Mouse (Mus musculus): ENCODE results near the gene Zfp462. TPM values are rescaled to one million over a fixed set of nuclear protein-coding genes. Genes with fewer than 3 reads are reported as not detected.

Gene Zfp462
- polyA plus RNA-seq, 1 experiment from 2014 or later, result 17.0 TPM

GRCm38 (mm10) chr4:55077902-55078716 is 133.3 kb downstream of the Zfp462 start:
- DNase-seq (ENCODE audit: low spot score) (no peak), ATAC-seq (replicated peaks; ENCODE audit: low FRiP score) (peak; percentile 67)
- WGBS, result 74% methylated on average over 16 of the region's 16 CpGs
- H3K36me3 ChIP-seq (ENCODE audit: control insufficient read depth, insufficient read depth, low read length), result peaks cover 13% of the 10 kb centered on the region
- H3K9ac ChIP-seq (ENCODE audit: low read length), result no peak overlapping the region
- peaks cover 2% of the 10 kb centered on the region; the same call in 1 of the 2 replicates for H3K4me1 ChIP-seq (replicated peaks; ENCODE audit: control insufficient read depth, insufficient read depth, low read length)
- no peaks in the 10 kb centered on the region for H3K27me3 ChIP-seq (ENCODE audit: control insufficient read depth, insufficient read depth, low read length)
- H3K4me2 ChIP-seq (ENCODE audit: low read depth, low read length, severe bottlenecking), result no peak overlapping the region
- no peaks in the 10 kb centered on the region for H3K9me3 ChIP-seq (ENCODE audit: control insufficient read depth, low read length)
- no peak overlapping the region for H3K4me3 ChIP-seq (ENCODE audit: low read depth, low read length)
- peak overlapping the region; percentile 37; the same call in 1 of the 2 replicates for H3K27ac ChIP-seq (ENCODE audit: low read depth, low read length)

- H3K9me3 ChIP-seq (ENCODE audit: control insufficient read depth, low read length), result no peaks in the 10 kb centered on the region
- H3K4me1 ChIP-seq (replicated peaks; ENCODE audit: control insufficient read depth, insufficient read depth, low read length), result peaks cover 2% of the 10 kb centered on the region; the same call in 1 of the 2 replicates
- H3K27me3 ChIP-seq (ENCODE audit: control insufficient read depth, insufficient read depth, low read length), result no peaks in the 10 kb centered on the region
- no peak for ATAC-seq (replicated peaks; ENCODE audit: low FRiP score)
- WGBS, result 90% methylated on average over 9 of the region's 9 CpGs
- no peak overlapping the region for H3K9ac ChIP-seq (ENCODE audit: low read length)
- peaks cover 9% of the 10 kb centered on the region; the same call in 1 of the 2 replicates for H3K36me3 ChIP-seq (ENCODE audit: control insufficient read depth, insufficient read depth, low read length)
- no peak overlapping the region for H3K27ac ChIP-seq (ENCODE audit: low read depth, low read length)
- H3K4me3 ChIP-seq (ENCODE audit: low read depth, low read length), result no peak overlapping the region
- no peak overlapping the region for H3K4me2 ChIP-seq (ENCODE audit: low read depth, low read length, severe bottlenecking)
- no peak for DNase-seq (ENCODE audit: low spot score)
Measured at GRCm38 (mm10) chr4:55079056-55079455, 134.2 kb downstream of the Zfp462 start.

- Histone ChIP-seq H3K9ac (ENCODE audit: low read length) (no peak overlapping the region), H3K4me1 (replicated peaks; ENCODE audit: control insufficient read depth, insufficient read depth, low read length) (0 out of 2 replicates have a peak, but pooled peaks cover 3% of the 10 kb centered on the region), H3K4me2 (ENCODE audit: low read depth, low read length, severe bottlenecking) (no peak overlapping the region), H3K36me3 (ENCODE audit: control insufficient read depth, insufficient read depth, low read length) (peaks cover 9% of the 10 kb centered on the region; the same call in 1 of the 2 replicates), H3K27ac (ENCODE audit: low read depth, low read length) (no peak overlapping the region), H3K4me3 (ENCODE audit: low read depth, low read length) (no peak overlapping the region), H3K9me3 (ENCODE audit: control insufficient read depth, low read length) (no peaks in the 10 kb centered on the region), H3K27me3 (ENCODE audit: control insufficient read depth, insufficient read depth, low read length) (no peaks in the 10 kb centered on the region)
- ATAC-seq (replicated peaks; ENCODE audit: low FRiP score) (no peak), DNase-seq (ENCODE audit: low spot score) (no peak)
- WGBS, result 93% methylated on average over 6 of the region's 6 CpGs
Measured at GRCm38 (mm10) chr4:55084080-55084688, 139.3 kb downstream of the Zfp462 start.

- Histone ChIP-seq H3K9me3 (ENCODE audit: control insufficient read depth, low read length) (no peaks in the 10 kb centered on the region), H3K36me3 (ENCODE audit: control insufficient read depth, insufficient read depth, low read length) (peaks cover 2% of the 10 kb centered on the region; the same call in 1 of the 2 replicates), H3K27me3 (ENCODE audit: control insufficient read depth, insufficient read depth, low read length) (no peaks in the 10 kb centered on the region), H3K4me3 (ENCODE audit: low read depth, low read length) (no peak overlapping the region), H3K9ac (ENCODE audit: low read length) (no peak overlapping the region), H3K4me2 (ENCODE audit: low read depth, low read length, severe bottlenecking) (no peak overlapping the region), H3K27ac (ENCODE audit: low read depth, low read length) (no peak overlapping the region), H3K4me1 (replicated peaks; ENCODE audit: control insufficient read depth, insufficient read depth, low read length) (0 out of 2 replicates have a peak, but pooled peaks cover 3% of the 10 kb centered on the region)
- DNase-seq (ENCODE audit: low spot score), result no peak
- ATAC-seq (replicated peaks; ENCODE audit: low FRiP score), result no peak
- WGBS, result 94% methylated on average over 3 of the region's 3 CpGs
Measured at GRCm38 (mm10) chr4:55088153-55088552, 143.3 kb downstream of the Zfp462 start.

- no peak for ATAC-seq (replicated peaks; ENCODE audit: low FRiP score)
- Histone ChIP-seq H3K27me3 (ENCODE audit: control insufficient read depth, insufficient read depth, low read length) (no peaks in the 10 kb centered on the region), H3K9me3 (ENCODE audit: control insufficient read depth, low read length) (no peaks in the 10 kb centered on the region), H3K9ac (ENCODE audit: low read length) (no peak overlapping the region), H3K4me2 (ENCODE audit: low read depth, low read length, severe bottlenecking) (no peak overlapping the region), H3K4me3 (ENCODE audit: low read depth, low read length) (no peak overlapping the region), H3K36me3 (ENCODE audit: control insufficient read depth, insufficient read depth, low read length) (no peaks in the 10 kb centered on the region; the same call in 1 of the 2 replicates), H3K27ac (ENCODE audit: low read depth, low read length) (no peak overlapping the region), H3K4me1 (replicated peaks; ENCODE audit: control insufficient read depth, insufficient read depth, low read length) (0 out of 2 replicates have a peak, but pooled peaks cover 3% of the 10 kb centered on the region)
- 49% methylated on average over 6 of the region's 6 CpGs for WGBS
- no peak for DNase-seq (ENCODE audit: low spot score)
Measured at GRCm38 (mm10) chr4:55088922-55089321, 144.1 kb downstream of the Zfp462 start.

GRCm38 (mm10) chr4:55097157-55097556 is 152.3 kb downstream of the Zfp462 start:
- H3K9me3 ChIP-seq (ENCODE audit: control insufficient read depth, low read length), result no peaks in the 10 kb centered on the region
- no peaks in the 10 kb centered on the region for H3K4me1 ChIP-seq (replicated peaks; ENCODE audit: control insufficient read depth, insufficient read depth, low read length)
- H3K9ac ChIP-seq (ENCODE audit: low read length), result no peak overlapping the region
- no peak overlapping the region for H3K27ac ChIP-seq (ENCODE audit: low read depth, low read length)
- H3K36me3 ChIP-seq (ENCODE audit: control insufficient read depth, insufficient read depth, low read length), result no peaks in the 10 kb centered on the region
- no peaks in the 10 kb centered on the region for H3K27me3 ChIP-seq (ENCODE audit: control insufficient read depth, insufficient read depth, low read length)
- no peak overlapping the region for H3K4me2 ChIP-seq (ENCODE audit: low read depth, low read length, severe bottlenecking)
- H3K4me3 ChIP-seq (ENCODE audit: low read depth, low read length), result no peak overlapping the region
- ATAC-seq (replicated peaks; ENCODE audit: low FRiP score) (no peak), DNase-seq (ENCODE audit: low spot score) (no peak)
- WGBS, result 49% methylated on average over 2 of the region's 2 CpGs

- DNase-seq (ENCODE audit: low spot score) (no peak), ATAC-seq (replicated peaks; ENCODE audit: low FRiP score) (no peak)
- H3K4me1 ChIP-seq (replicated peaks; ENCODE audit: control insufficient read depth, insufficient read depth, low read length), result no peaks in the 10 kb centered on the region
- H3K27ac ChIP-seq (ENCODE audit: low read depth, low read length), result no peak overlapping the region
- H3K9me3 ChIP-seq (ENCODE audit: control insufficient read depth, low read length), result no peaks in the 10 kb centered on the region
- H3K27me3 ChIP-seq (ENCODE audit: control insufficient read depth, insufficient read depth, low read length), result no peaks in the 10 kb centered on the region
- no peak overlapping the region for H3K4me3 ChIP-seq (ENCODE audit: low read depth, low read length)
- 56% methylated on average over 6 of the region's 6 CpGs for WGBS
- no peak overlapping the region for H3K4me2 ChIP-seq (ENCODE audit: low read depth, low read length, severe bottlenecking)
- no peak overlapping the region for H3K9ac ChIP-seq (ENCODE audit: low read length)
- H3K36me3 ChIP-seq (ENCODE audit: control insufficient read depth, insufficient read depth, low read length), result no peaks in the 10 kb centered on the region
Measured at GRCm38 (mm10) chr4:55098366-55098765, 153.5 kb downstream of the Zfp462 start.

GRCm38 (mm10) chr4:55100851-55101250 is 156.0 kb downstream of the Zfp462 start:
- Histone ChIP-seq H3K27me3 (ENCODE audit: control insufficient read depth, insufficient read depth, low read length) (no peaks in the 10 kb centered on the region), H3K4me2 (ENCODE audit: low read depth, low read length, severe bottlenecking) (no peak overlapping the region), H3K4me1 (replicated peaks; ENCODE audit: control insufficient read depth, insufficient read depth, low read length) (no peaks in the 10 kb centered on the region), H3K27ac (ENCODE audit: low read depth, low read length) (no peak overlapping the region), H3K9me3 (ENCODE audit: control insufficient read depth, low read length) (no peaks in the 10 kb centered on the region), H3K36me3 (ENCODE audit: control insufficient read depth, insufficient read depth, low read length) (no peaks in the 10 kb centered on the region), H3K4me3 (ENCODE audit: low read depth, low read length) (no peak overlapping the region), H3K9ac (ENCODE audit: low read length) (no peak overlapping the region)
- no peak for DNase-seq (ENCODE audit: low spot score)
- no peak for ATAC-seq (replicated peaks; ENCODE audit: low FRiP score)
- 69% methylated on average over 2 of the region's 2 CpGs for WGBS

All from forebrain, embryonic 11.5 days (tissue).